Mouse (Mus musculus): ENCODE results near the gene Lrp5.

- TF ChIP-seq CTCF (IDR thresholded peaks at IDR 0.05; ENCODE audit: low read depth, low read length) (peak; percentile 69), POLR2A (IDR thresholded peaks at IDR 0.05; ENCODE audit: insufficient read depth, low read length) (no peak)
These were observed 62.5 kb downstream of the Lrp5 start for GRCm38 (mm10) chr19:3623824-3624223.

Measured in ES-Bruce4 (cell line).